Mouse (Mus musculus) stomach, embryonic 16.5 days (tissue): ENCODE measurements around the gene Myf6. TPM values are rescaled to one million over a fixed set of nuclear protein-coding genes. Genes with fewer than 3 reads are reported as not detected.

Experiments
- ATAC-seq: fragments of 200-750 bp; cut with Nextera tagmentation; 2 replicates; pipeline ENCODE4 v1.8.0; 2017; ENCODE audit warnings: moderate number of reproducible peaks, moderate TSS enrichment; ENCODE audit not compliant: insufficient read depth, low FRiP score
- H3K27ac ChIP-seq: fragments of 300-500 bp; sonication (generic); 2 replicates; pipeline ENCODE4 v1.5.1; 2014; ENCODE audit warnings: low read length
- H3K27me3 ChIP-seq: fragments of 300-500 bp; sonication (generic); 2 replicates; pipeline ENCODE4 v1.6.1; 2014; ENCODE audit warnings: low read length, control low read depth, mixed read lengths; ENCODE audit not compliant: control insufficient read depth, insufficient read depth
- H3K36me3 ChIP-seq: fragments of 300-500 bp; sonication (generic); 2 replicates; pipeline ENCODE4 v1.6.1; 2014; ENCODE audit warnings: low read length; ENCODE audit not compliant: control insufficient read depth, insufficient read depth
- H3K4me1 ChIP-seq: fragments of 300-500 bp; sonication (generic); 2 replicates; pipeline ENCODE4 v1.6.1; 2014; ENCODE audit warnings: low read length, control low read depth, mixed read lengths; ENCODE audit not compliant: control insufficient read depth, insufficient read depth
- H3K4me2 ChIP-seq: fragments of 300-500 bp; sonication (generic); 2 replicates; pipeline ENCODE4 v1.6.1; 2014; ENCODE audit warnings: low read depth, low read length, mixed read lengths
- H3K4me3 ChIP-seq: fragments of 300-500 bp; sonication (generic); replicated peaks from 2 replicates; pipeline ENCODE4 v1.5.1; 2014; ENCODE audit warnings: mild to moderate bottlenecking, low read length
- H3K9ac ChIP-seq: fragments of 300-500 bp; sonication (generic); 2 replicates; pipeline ENCODE4 v1.6.1; 2014; ENCODE audit warnings: low read length
- H3K9me3 ChIP-seq: fragments of 300-500 bp; sonication (generic); replicated peaks from 2 replicates; pipeline ENCODE4 v1.6.1; 2016; ENCODE audit warnings: low read length, control low read depth; ENCODE audit not compliant: control insufficient read depth
- WGBS: fragments of 180-500 bp; shearing (Covaris S2); extraction: QIAGEN DNeasy Blood & Tissue Kit; methylation state at CpG from one replicate; pipeline ENCODE4 v1.1.7; 2014; 5-methylcytosine and 5-hydroxymethylcytosine counted together
- microRNA-seq: library from miRNA; unstranded; fragments of <30 nt; microRNA quantifications from one replicate; pipeline ENCODE4, GENCODE M21; 2016
- polyA plus RNA-seq: library from polyadenylated mRNA; unstranded; fragments of >200 nt; fragmentation: Nextera tagmentation; extraction: Ambion mirVana; gene quantifications from 2 replicates; pipeline ENCODE4 v1.2.1, GENCODE M21; 2015

Gene Myf6
- polyA plus RNA-seq, 1 experiment from 2014 or later, result 9.4 TPM

DNA sequence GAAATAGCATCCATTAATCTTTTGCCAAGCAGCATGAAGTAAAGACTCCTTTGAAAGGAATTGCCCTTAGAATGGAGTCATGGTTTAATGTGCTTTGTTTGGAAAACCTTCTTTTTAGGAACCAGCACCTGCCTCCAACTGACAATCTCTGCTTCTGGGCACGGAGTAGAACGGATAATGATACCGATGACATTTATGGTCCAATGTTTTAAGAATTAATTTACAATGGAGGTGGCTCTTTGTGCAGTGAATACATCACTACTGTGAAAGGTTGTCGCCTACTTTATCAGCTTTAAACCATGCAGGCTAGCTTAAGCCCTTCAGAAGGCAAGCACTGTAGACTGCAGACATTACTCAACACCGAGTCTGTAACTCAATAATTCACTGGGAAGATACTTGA lies 22.8 kb downstream of the Myf6 start:
- H3K4me1 ChIP-seq, result no peaks in the 10 kb centered on the region
- no peaks in the 10 kb centered on the region for H3K9me3 ChIP-seq
- no peak for ATAC-seq
- no peaks in the 10 kb centered on the region for H3K27me3 ChIP-seq
- H3K27ac ChIP-seq, result no peak overlapping the region
- WGBS, result 76% methylated on average over 5 of the region's 5 CpGs
- H3K4me3 ChIP-seq, result no peak overlapping the region
- no peaks in the 10 kb centered on the region for H3K36me3 ChIP-seq
- H3K9ac ChIP-seq, result no peak overlapping the region
- no peak overlapping the region for H3K4me2 ChIP-seq

DNA sequence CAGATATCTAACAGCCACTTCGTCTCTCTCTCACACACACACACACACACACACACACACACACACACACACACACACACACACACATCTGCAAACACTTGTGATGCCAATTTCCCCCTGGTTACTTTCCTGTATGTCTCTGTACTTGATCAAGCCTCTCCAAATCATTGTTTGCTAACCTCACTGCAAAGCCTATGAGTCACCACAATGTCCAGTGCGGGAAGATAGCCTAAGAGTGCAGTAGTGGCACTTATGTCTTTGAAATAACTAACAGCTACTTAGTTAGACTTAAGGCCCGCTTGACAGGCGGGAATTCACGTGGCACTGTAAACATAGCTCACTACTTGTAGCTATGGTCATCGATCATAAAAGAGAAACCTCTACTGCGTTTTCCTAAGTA lies 26.7 kb downstream of the Myf6 start:
- H3K4me1 ChIP-seq, result no peaks in the 10 kb centered on the region
- no peaks in the 10 kb centered on the region for H3K9me3 ChIP-seq
- no peak overlapping the region for H3K27ac ChIP-seq
- no peaks in the 10 kb centered on the region for H3K27me3 ChIP-seq
- H3K4me2 ChIP-seq, result no peak overlapping the region
- H3K9ac ChIP-seq, result no peak overlapping the region
- no peak overlapping the region for H3K4me3 ChIP-seq
- no peaks in the 10 kb centered on the region for H3K36me3 ChIP-seq
- peak; percentile 21; the same call in 1 of the 2 replicates for ATAC-seq
- 61% methylated on average over 7 of the region's 7 CpGs for WGBS

DNA sequence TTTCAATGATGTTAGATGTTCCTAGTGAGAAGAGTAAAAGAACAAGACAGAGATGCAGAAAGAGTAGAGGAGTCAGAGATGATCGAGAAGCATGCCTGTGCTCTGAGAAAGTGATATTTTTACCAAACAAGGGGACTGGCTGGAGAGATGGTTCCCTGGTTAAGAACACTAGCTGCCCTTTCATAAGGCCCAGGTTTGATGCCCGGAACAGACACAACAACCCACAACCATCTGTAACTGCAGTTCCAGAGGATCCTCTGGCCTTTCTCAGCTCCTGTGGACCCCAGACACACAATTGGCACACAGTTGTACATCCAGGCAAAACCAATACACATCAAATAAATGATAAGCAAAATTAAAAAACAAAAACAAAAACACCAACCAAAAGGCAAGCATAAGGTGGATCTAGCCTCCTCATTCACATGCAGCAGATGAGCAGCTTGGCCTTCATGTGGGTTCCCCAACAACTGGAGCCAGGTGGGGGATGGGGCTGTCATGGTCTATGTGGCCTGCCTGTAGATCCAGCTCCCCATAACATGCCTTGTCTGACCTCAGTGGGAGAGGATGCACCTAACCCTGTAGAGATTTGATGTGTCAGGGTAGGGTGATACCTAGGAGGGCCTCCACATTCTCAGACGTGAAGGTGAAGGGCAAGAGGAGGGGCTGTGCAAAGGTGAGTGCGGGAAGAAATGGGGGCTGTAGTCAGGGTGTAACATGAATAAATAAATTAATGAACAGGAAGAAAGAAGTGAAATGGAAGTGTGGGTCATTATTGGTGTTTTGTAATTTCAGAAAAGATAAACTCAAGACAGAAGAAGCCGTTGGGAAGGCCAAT lies 44.8 kb downstream of the Myf6 start:
- no peaks in the 10 kb centered on the region for H3K9me3 ChIP-seq
- H3K9ac ChIP-seq, result no peak overlapping the region
- H3K4me2 ChIP-seq, result no peak overlapping the region
- no peaks in the 10 kb centered on the region for H3K4me1 ChIP-seq
- WGBS, result 83% methylated on average over 5 of the region's 5 CpGs
- no peak for ATAC-seq
- H3K27me3 ChIP-seq, result no peaks in the 10 kb centered on the region
- no peaks in the 10 kb centered on the region for H3K36me3 ChIP-seq
- H3K27ac ChIP-seq, result no peak overlapping the region
- no peak overlapping the region for H3K4me3 ChIP-seq

Small RNA genes within 50 kb of the gene (microRNA-seq; reads per million reads assigned to microRNA genes)
- not detected for gene Gm44403

Other genes with a start within 250 kb of the Myf6 start
- gene Lin7a, start 223.1 kb downstream of the Myf6 start, polyA plus RNA-seq, result 3.4 TPM in 2 replicates
- gene Myf5, start 8.6 kb downstream of the Myf6 start, polyA plus RNA-seq, result 0.14 and 1.5 TPM in 2 replicates
- gene Ptprq, start 225.3 kb upstream of the Myf6 start, polyA plus RNA-seq, result 0.08 and 0.24 TPM in 2 replicates